ENCODE assay signal across 30 mouse cellular contexts in the genomic region with DNA sequence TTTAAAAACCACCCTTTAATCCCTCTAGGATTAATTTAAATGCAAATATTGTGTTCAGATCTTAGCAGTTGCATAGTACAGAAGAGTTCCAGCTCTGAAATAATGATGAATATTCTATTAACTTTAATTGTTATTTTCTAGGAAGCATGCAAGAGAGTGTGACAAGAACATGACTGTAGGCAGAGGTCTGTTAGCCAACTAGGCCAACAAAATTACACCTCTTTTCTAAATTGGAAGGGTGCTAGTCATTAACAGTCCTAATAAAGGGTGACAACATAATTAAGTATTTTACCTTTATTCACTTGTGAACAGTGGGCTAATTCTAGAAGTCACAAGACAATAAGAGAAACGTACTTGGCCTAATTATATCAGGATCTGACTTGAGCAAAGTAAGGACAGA.
"Had no signal": no experiment of that assay in that cellular context is flagged by ENCODE, and none has a peak within 500 bp of the region (broad histone marks: within the 10 kb centered on the region; RNA-seq: fewer than 3 reads in every experiment).

No protein-coding gene starts in this region.

- DNase-seq: gastrocnemius, adult 2 months; gastrocnemius, postnatal 10 days; gastrocnemius, postnatal 25 days; heart, adult 18-20 months; heart, postnatal 10 days; heart, postnatal 4 days; kidney, adult 18-20 months; kidney, adult 9 months; kidney, postnatal 14 days; kidney, postnatal 36 days; layer of hippocampus, adult 9-11 months; layer of hippocampus, postnatal 36 days; liver; liver, embryonic 13.5 days; liver, postnatal 0 days had no signal

- H3K36me3 ChIP-seq: heart, embryonic 10.5 days; heart, embryonic 12.5 days; hindbrain, embryonic 10.5 days; hindbrain, embryonic 12.5 days; intestine, embryonic 15.5 days; kidney, embryonic 15.5 days; limb, embryonic 10.5 days; limb, embryonic 12.5 days; liver, embryonic 13.5 days; liver, embryonic 15.5 days had no signal

- H3K4me2 ChIP-seq: heart, embryonic 12.5 days; hindbrain, embryonic 12.5 days; hindbrain, embryonic 14.5 days; intestine, embryonic 15.5 days; kidney, embryonic 15.5 days; limb, embryonic 12.5 days; liver, embryonic 11.5 days; liver, embryonic 13.5 days; liver, embryonic 15.5 days had no signal

- H3K9me3 ChIP-seq: heart, embryonic 10.5 days; heart, embryonic 12.5 days; hindbrain, embryonic 10.5 days; hindbrain, embryonic 12.5 days; intestine, embryonic 15.5 days; kidney, embryonic 15.5 days; limb, embryonic 10.5 days; limb, embryonic 12.5 days; liver, embryonic 13.5 days; liver, embryonic 15.5 days had no signal

- H3K27me3 ChIP-seq: heart, embryonic 12.5 days; hindbrain, embryonic 12.5 days; intestine, embryonic 15.5 days; kidney, embryonic 15.5 days; limb, embryonic 12.5 days; liver, embryonic 13.5 days; liver, embryonic 15.5 days had no signal

- H3K4me1 ChIP-seq: heart, embryonic 10.5 days; heart, embryonic 12.5 days; hindbrain, embryonic 10.5 days; hindbrain, embryonic 12.5 days; intestine, embryonic 15.5 days; kidney, embryonic 15.5 days; limb, embryonic 10.5 days; limb, embryonic 12.5 days; liver, embryonic 13.5 days; liver, embryonic 15.5 days had no signal

- H3K9ac ChIP-seq: heart, embryonic 12.5 days; hindbrain, embryonic 12.5 days; hindbrain, embryonic 14.5 days; intestine, embryonic 15.5 days; kidney, embryonic 15.5 days; limb, embryonic 12.5 days; liver, embryonic 13.5 days; liver, embryonic 15.5 days; liver, postnatal 0 days had no signal

- H3K27ac ChIP-seq: gastrocnemius, adult 2 months; heart, embryonic 10.5 days; hindbrain, embryonic 10.5 days; hindbrain, embryonic 12.5 days; hindbrain, embryonic 14.5 days; intestine, embryonic 15.5 days; kidney, embryonic 15.5 days; kidney, postnatal 0 days; limb, embryonic 10.5 days; limb, embryonic 12.5 days; liver, embryonic 13.5 days; liver, embryonic 15.5 days had no signal

- H3K4me3 ChIP-seq: gastrocnemius, adult 2 months; heart, embryonic 10.5 days; heart, embryonic 12.5 days; hindbrain, embryonic 10.5 days; hindbrain, embryonic 12.5 days; intestine, embryonic 15.5 days; kidney, embryonic 15.5 days; limb, embryonic 10.5 days; limb, embryonic 12.5 days; liver, embryonic 13.5 days; liver, embryonic 15.5 days had no signal

- ATAC-seq: hindbrain, embryonic 16.5 days; inflammation-experienced regulatory T-cells, adult 6 months; intestine, embryonic 15.5 days; intestine, postnatal 0 days; liver, postnatal 0 days had no signal
